Mouse (Mus musculus) G1E-ER4 (cell line): ENCODE results near the gene Polr3b. TPM values are rescaled to one million over a fixed set of nuclear protein-coding genes. Genes with fewer than 3 reads are reported as not detected.

Experiments
- GATA1 ChIP-seq: IDR thresholded peaks from one replicate; pipeline ENCODE4 v1.8.0; 2012; ENCODE audit warnings: low read length, inconsistent platforms
- polyA plus RNA-seq: library from polyadenylated mRNA; stranded (reverse); fragments of >175 nt; gene quantifications from 2 replicates; pipeline ENCODE4 v1.2.3, GENCODE M21; 2012

Polr3b gene
- polyA plus RNA-seq, 1 experiment: 6.4 TPM

GRCm38 (mm10) chr10:84597127-84597785 lies 24.8 kb upstream of the Polr3b start:
- TF ChIP-seq GATA1: no peak

DNA sequence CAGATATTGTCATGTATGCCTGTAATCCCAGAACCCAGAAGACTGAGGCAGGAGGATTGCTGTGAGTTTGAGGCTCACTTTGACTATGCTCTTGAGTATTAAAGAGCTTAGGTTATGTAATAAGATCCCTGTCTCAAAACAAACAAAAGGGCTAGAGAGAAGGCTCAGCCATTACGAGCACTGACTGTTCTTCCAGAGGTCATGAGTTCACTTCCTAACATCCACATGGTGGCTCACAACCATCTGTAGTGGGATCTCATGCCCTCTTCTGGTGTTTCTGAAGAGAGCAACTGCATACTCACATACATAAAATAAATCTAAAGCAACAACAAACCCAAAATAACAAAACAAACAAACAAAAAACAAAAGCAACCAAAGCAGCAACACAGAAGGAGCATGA lies 23.9 kb upstream of the Polr3b start:
- TF ChIP-seq GATA1: no peak

DNA sequence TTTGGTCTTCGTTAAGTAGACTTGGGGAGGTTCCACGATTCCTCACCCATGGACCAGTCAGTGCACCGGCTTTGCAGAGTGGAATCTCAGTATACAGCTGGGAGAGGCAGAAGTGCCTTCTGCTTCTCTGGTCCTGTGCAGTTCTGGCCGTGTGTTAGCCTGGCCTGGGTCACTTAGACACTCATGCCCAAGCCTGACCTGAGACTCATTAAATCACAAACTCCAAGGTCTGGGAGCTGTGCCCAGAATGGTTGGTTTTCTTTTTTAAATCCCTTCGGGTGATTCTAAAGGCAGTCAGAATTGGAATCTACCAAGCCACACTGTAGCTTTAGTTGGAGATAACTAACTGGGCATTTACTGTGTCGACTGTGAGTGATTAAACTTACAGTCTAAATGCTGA lies 22.0 kb upstream of the Polr3b start:
- TF ChIP-seq GATA1: no peak

- no peak for TF ChIP-seq GATA1
These were observed 17.8 kb upstream of the Polr3b start for GRCm38 (mm10) chr10:84604335-84604734.

- TF ChIP-seq GATA1: no peak
These were observed 13.7 kb upstream of the Polr3b start for GRCm38 (mm10) chr10:84608361-84608760.

DNA sequence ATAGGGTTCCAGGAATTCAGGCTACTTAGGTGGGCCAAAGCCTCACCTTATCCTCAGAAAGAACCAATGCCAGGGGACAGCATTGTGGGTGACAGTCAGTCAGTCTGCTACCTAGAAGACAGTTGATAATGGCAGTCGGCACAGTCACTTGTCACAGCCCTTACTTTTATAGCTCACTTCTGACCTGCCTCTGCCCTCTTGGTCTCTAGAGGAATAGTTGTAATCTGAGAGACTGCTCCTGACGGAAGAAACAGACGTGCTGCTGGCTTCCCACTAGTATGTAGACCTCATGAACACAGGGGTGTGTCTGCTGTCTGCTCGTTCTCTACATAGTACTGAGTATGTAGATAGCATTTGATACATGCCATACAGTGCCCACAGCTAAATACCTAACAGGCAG lies 11.8 kb upstream of the Polr3b start:
- TF ChIP-seq GATA1: no peak

DNA sequence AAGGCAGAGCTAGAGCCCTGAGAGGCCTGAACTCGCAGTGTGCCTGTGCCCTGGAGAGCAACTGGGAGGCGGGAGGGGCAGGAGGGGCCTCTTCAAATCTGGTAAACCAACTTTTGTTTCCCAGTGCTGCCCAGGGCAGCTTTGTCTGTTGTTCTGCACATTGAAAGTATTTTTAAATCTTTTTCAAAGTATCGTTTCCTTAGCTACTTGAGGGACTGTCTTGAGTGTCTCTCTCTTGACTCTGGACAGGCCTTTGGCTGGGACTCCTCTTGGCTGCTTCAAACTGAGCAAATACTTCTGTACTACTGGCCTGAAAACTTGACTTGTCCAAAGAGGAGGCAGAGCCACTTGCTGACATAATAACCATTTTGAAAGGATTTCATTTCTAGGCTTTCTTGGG lies 11.3 kb upstream of the Polr3b start:
- TF ChIP-seq GATA1: no peak

DNA sequence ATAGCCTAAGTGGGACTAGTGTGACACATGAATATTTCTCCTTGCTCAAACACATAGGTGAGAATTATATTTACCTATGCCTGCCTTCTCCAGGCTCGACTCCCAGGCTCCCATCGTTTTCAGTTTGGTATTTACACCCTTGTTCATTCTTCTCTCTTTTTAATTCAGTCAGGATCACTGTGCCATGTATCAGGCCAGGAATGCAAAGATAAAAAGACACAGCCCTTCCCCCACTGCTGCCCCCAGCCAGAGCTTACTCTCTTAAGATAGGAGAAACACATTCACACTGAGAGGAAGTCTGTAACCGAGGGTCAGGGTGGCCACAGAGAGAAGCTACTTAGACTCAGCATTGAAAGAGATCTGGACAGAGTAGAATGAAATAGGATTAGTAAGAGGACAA lies 10.4 kb upstream of the Polr3b start:
- TF ChIP-seq GATA1: no peak

GRCm38 (mm10) chr10:84612281-84612680 lies 9.8 kb upstream of the Polr3b start:
- TF ChIP-seq GATA1: no peak

- TF ChIP-seq GATA1: no peak
These were observed 8.7 kb upstream of the Polr3b start for GRCm38 (mm10) chr10:84613366-84613765.

DNA sequence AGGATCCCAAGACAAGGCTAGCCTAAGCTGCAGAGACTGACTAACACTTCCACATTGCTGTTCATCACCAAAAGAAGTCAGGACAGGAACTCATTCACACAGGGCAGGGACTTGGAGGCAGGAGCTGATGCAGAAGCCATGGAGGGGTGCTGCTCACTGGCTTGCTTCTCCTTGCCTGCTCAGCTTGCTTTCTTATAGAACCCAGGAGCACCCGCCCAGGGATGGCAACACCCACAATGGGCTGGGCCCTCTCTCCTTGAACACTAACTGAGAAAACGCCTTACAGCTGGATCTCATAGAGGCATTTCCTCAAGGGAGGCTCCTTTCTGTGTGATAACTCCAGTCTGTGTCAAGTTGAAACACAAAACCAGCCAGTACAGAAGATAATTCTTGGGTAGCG lies 7.0 kb upstream of the Polr3b start:
- TF ChIP-seq GATA1: no peak

GRCm38 (mm10) chr10:84631182-84631581 lies 9.1 kb downstream of the Polr3b start:
- TF ChIP-seq GATA1: no peak

DNA sequence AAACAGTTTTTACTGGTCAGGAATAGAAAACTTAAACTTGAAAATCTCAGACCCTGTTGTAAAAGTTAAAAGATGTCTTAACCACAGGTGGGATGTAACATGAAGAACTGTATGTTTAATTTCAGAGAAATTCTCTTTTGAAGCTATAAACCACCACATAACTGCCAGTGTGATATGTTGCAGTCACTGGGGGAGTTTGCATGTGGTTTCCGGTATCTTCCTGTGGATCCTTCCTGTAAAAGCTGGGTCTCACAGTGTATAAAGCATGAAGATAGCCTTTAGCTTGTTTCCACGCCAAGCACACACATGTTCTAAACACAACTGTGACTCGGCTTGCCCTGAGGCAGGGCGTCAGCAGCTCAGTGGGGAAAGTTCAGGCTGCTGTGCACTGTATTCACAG lies 9.9 kb downstream of the Polr3b start:
- no peak for TF ChIP-seq GATA1

- TF ChIP-seq GATA1: no peak
These were observed 14.6 kb downstream of the Polr3b start for GRCm38 (mm10) chr10:84636656-84637055.

- no peak for TF ChIP-seq GATA1
These were observed 16.3 kb downstream of the Polr3b start for GRCm38 (mm10) chr10:84638382-84638781.

- TF ChIP-seq GATA1: no peak
These were observed 17.6 kb downstream of the Polr3b start for GRCm38 (mm10) chr10:84639525-84640287.

DNA sequence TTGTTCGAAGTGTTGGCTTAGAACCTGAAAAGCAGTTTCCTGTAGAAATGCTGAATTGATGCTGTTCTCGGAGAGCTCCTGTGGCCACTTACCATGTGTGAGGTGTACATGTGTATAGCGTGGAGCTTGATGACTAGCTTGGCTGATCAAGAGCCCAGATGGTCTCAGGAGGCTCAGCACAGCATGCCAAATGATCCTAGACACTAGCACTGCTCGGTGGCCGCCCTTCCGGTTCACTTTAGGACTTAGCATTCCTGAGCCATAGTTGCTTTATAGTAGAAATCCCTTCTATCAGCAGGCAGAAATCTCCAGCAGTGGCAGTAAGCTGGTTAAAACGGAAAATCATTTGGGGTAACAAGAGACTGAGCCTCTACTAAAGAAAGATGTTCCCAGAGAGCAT lies 18.8 kb downstream of the Polr3b start:
- TF ChIP-seq GATA1: no peak
